Mouse (Mus musculus) cerebellum, adult 18-20 months (tissue): ENCODE data around the gene Hdgf.

Experiments
- DNase-seq, 2 experiments: peaks; one replicate each; pipeline ENCODE4 v3.0.0; 2021

The Hdgf gene

GRCm38 (mm10) chr3:87946541-87946860 is 40.4 kb downstream of the Hdgf start:
- no peak for DNase-seq

- DNase-seq = no peak
Measured at GRCm38 (mm10) chr3:87947056-87947810, 41.1 kb downstream of the Hdgf start.

- no peak for DNase-seq
Measured at GRCm38 (mm10) chr3:87947811-87948199, 41.7 kb downstream of the Hdgf start.

- no peak for DNase-seq
Measured at GRCm38 (mm10) chr3:87948378-87949265, 42.5 kb downstream of the Hdgf start, which contains the start of gene Crabp2. Gene Crabp2 (plus strand): TSS chr3:87948666.

GRCm38 (mm10) chr3:87949266-87949954 is 43.3 kb downstream of the Hdgf start:
- no peak for DNase-seq

GRCm38 (mm10) chr3:87949955-87950515 is 43.9 kb downstream of the Hdgf start:
- DNase-seq = no peak

GRCm38 (mm10) chr3:87951946-87952345 is 45.8 kb downstream of the Hdgf start:
- DNase-seq = no peak

- DNase-seq = no peak
Measured at GRCm38 (mm10) chr3:87952440-87952839, 46.3 kb downstream of the Hdgf start.

- no peak for DNase-seq
Measured at GRCm38 (mm10) chr3:87958056-87958455, 51.9 kb downstream of the Hdgf start.

GRCm38 (mm10) chr3:87958476-87958875 is 52.4 kb downstream of the Hdgf start:
- DNase-seq = no peak

GRCm38 (mm10) chr3:87958967-87959366 is 52.8 kb downstream of the Hdgf start:
- no peak for DNase-seq

GRCm38 (mm10) chr3:87959371-87959770 is 53.2 kb downstream of the Hdgf start:
- DNase-seq = no peak

GRCm38 (mm10) chr3:87960191-87960585 is 54.1 kb downstream of the Hdgf start:
- no peak for DNase-seq

- DNase-seq = peak; percentile 67 to 73
Measured at GRCm38 (mm10) chr3:87960586-87961191, 54.6 kb downstream of the Hdgf start.
